Mouse (Mus musculus) MEL (cell line): Measurements from ENCODE around the gene Cct8l1.

Experiments used
- CTCF ChIP-seq, 3 experiments: IDR thresholded peaks in 2 of 3; conservative IDR thresholded peaks in 1 of 3; 2 replicates each; pipeline ENCODE4 v1.5.1; 2011 to 2012; ENCODE audit warnings: low read length in 3 of 3, low read depth in 2 of 3, mild to moderate bottlenecking in 2 of 3, improper control_type of control experiment in 1 of 3, inconsistent platforms in 1 of 3, mixed read lengths in 1 of 3, moderate library complexity in 1 of 3; ENCODE audit not compliant: control insufficient read depth in 1 of 3, insufficient read depth in 1 of 3, poor library complexity in 1 of 3, severe bottlenecking in 1 of 3
- EP300 ChIP-seq, 2 experiments: IDR thresholded peaks; 2 replicates each; pipeline ENCODE4 v1.6.1; 2011; ENCODE audit warnings: improper control_type of control experiment in 2 of 2, low read length in 2 of 2, low read depth in 1 of 2, mild to moderate bottlenecking in 1 of 2
- ETS1 ChIP-seq: IDR thresholded peaks from 2 replicates; pipeline ENCODE4 v1.6.1; 2012; ENCODE audit warnings: low read depth, mild to moderate bottlenecking, inconsistent platforms, low read length, improper control_type of control experiment, moderate library complexity
- SIN3A ChIP-seq: IDR thresholded peaks from 2 replicates; pipeline ENCODE4 v1.6.1; 2012; ENCODE audit warnings: low read length, improper control_type of control experiment, inconsistent platforms
- USF1 ChIP-seq: IDR thresholded peaks from 2 replicates; pipeline ENCODE4 v1.6.1; 2014; ENCODE audit warnings: low read depth, mild to moderate bottlenecking, inconsistent platforms, low read length, improper control_type of control experiment, moderate library complexity

- TF ChIP-seq SIN3A (no peak), USF1 (no peak), ETS1 (no peak), CTCF (IDR thresholded peaks at IDR 0.05 in 2 of 3, conservative IDR thresholded peaks at IDR 0.05 in 1 of 3; ENCODE audit: control insufficient read depth in 1 of 3, insufficient read depth in 1 of 3, low read depth in 2 of 3, low read length in 3 of 3, poor library complexity in 1 of 3, severe bottlenecking in 1 of 3) (no peak), EP300 (IDR thresholded peaks at IDR 0.05; ENCODE audit: low read depth in 1 of 2, low read length in 2 of 2) (no peak)
Observed at GRCm38 (mm10) chr5:25519820-25520219, 4.0 kb downstream of the Cct8l1 start.
